Mouse (Mus musculus) megakaryocyte, embryonic 14.5 days (primary cell): Measurements from ENCODE around the gene Vstm4.

Source experiments
- FLI1 ChIP-seq: IDR thresholded peaks from 2 replicates; pipeline ENCODE4 v1.6.1; 2012; ENCODE audit warnings: low read length, inconsistent platforms, mixed read lengths
- GATA1 ChIP-seq: IDR thresholded peaks from 3 replicates; pipeline ENCODE4 v1.6.1; 2012; ENCODE audit warnings: mixed read lengths, low read length, inconsistent platforms, borderline replicate concordance

DNA sequence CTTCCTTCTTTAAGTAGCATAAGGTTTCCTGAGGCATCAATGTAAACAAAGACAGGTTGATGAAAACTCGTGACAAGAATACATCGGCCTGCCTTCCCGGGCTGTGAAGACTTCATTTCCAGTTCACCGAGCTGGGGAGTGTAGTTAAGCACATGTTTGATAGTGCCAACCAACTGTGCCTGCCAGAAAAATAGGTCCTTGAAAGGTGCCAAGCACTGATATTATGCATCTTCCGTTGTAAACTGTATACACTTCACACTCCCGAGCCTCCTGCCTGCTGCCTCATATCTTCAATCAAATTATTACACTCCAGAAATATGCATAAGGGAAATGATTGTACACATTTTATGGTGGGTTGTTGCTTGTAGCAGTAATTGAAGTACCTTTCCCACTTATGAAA, 77.5 kb downstream of the Vstm4 start:
- no peak for TF ChIP-seq GATA1
- no peak for TF ChIP-seq FLI1
